Mouse (Mus musculus): ENCODE measurements around the gene Gm26965.
"Not testable (repeated sequence)": the region's sequence is repeated elsewhere in the genome, so short reads cannot be mapped to it uniquely, and the experiment has no call there.

Gm26965 gene

DNA sequence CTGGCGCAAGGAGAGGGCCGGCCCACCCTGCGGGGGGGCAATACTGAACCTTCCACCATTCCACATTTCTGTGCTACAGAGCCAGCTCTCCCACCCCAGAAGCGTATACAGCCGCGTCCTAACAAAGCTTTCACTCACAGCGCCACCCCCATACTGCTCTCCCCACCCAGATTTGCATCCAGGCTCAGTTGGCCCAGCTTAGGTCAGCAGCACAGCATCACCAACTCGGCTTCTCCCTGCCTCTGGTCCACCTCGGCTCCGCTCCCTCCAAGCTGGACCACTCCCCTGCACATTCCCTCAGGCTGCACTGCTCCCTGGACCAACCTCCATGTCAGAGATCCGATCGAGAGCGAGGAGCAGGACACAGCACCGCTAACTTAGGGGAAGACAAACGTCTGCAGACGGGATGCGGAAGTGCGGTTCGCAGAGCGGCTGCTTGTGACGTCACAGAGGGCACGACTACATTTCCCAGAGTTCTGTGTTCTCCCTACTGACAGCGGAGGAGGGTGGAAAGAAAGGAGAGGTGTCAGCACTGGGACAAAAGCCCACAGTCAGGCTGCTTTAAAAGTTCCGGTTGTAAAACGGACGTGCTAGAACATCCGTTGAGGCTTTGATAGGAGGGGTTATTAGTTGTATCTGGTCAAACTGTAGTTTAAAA is at the start of gene Gm26965, which contains the start of gene Zfp87:
Gene Gm26965 (minus strand): TSS at position 399 of the 658 bp plus-strand sequence.
Gene Zfp87 (minus strand): TSS at position 425 of the 658 bp plus-strand sequence.
- DNase-seq = peak; percentile 94

DNA sequence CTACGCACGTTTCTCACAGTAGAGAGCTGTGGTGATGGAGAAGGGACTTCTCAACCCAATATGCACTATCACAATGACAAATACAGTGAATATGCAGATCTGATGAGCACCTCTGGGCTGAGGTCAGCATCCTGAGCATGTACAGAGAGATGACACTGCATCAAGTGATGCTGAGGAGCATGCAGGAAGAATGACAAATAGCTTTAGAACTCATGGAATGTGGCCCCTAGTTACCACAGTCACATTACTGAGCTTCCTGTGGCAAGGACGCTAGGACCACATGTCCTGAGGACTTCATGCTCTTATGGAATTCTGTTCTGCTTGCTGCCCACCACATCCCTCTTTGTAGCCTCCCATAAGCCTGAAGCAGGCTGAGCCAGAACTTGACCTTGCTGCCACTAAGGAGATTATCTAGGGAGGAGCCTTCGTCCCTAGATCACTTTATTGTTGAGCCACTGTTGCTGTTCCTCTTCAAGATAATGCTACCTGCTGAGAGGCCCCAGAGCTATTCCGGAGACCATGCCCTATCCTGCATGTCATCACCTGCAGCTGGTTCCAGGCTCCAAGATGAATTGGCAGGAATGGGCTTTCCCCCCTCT is 46.7 kb upstream of the Gm26965 start:
- no peak for DNase-seq

DNA sequence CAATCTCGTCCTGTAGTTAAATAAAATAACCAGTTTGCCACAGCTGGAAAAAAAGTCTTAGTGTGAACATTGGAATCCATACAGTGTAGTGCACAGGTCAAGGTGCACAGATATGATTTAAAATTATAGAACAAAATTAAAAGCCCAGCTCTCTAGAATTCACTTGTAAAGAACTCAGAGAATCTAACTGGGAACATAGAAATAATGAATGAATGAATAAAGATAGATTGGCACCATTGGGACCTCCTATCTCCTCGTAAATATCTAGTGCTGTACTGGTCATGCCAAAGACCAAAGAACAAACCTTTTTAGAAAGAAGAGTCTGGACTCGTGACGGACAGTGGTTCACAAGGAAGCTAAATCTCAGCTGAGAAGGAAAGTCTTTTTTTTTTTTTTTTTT is 27.8 kb upstream of the Gm26965 start, which contains the start of gene Zfp748:
Gene Zfp748 (minus strand): TSS at position 101 of the 400 bp plus-strand sequence.
- DNase-seq = no peak

DNA sequence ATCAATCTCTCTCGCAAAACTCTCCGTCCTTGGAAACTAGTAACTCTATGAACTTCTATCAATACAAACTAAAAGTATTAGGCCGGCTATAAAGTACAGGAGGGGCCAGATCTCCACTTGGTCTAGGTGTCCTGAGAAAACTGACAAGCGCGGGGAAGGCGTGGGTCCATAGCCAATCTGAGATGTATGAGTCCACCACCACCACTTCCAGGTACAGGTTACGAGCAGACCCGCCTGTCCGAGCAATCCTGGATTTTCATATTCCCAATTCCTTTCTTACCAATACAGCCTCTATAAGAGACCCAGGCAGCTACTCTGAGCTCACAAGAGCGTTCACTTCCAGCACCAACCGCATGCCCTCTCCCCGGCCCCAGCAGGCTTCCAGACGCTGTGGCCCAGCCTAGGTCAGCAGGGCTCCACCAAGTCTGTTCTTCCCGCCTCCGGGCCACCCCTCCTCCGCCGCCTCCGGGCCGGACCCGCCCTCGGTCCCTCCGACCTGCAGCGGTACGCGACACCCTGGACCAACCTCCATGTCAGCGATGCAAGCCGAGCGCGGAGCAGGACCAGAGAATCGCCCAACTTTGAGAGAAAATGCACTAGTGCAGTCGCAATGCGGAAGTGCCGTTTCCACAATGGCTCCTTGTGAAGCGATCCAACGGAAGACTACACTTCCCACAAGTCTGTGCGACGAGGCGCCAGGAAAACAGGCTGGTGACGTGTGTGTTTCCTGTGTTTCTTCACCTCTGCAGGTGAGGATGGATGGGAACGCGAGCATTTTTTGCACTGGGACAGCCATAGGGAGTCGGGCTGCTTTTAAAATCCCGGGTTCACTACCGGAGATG is 26.8 kb upstream of the Gm26965 start:
- DNase-seq = peak; percentile 92

DNA sequence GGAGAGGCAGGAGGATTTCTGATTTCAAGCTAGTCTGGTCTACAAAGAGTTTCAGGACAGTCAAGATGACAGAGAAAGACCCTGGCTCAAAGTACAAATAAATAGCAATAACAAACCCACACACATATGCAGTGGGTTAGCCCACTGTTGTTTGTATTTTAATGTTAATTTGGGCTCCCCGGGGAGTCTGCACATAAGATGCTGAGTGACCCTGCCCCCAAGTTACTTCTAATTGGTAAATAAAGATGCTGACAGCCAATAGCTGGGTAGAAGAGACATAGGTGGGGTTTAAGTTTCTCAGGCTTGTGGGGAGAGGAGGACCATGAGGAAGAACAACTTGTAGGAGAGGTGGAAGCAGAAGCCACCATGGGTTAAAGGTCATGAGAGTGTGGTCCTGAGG is 20.0 kb upstream of the Gm26965 start:
- no peak for DNase-seq

DNA sequence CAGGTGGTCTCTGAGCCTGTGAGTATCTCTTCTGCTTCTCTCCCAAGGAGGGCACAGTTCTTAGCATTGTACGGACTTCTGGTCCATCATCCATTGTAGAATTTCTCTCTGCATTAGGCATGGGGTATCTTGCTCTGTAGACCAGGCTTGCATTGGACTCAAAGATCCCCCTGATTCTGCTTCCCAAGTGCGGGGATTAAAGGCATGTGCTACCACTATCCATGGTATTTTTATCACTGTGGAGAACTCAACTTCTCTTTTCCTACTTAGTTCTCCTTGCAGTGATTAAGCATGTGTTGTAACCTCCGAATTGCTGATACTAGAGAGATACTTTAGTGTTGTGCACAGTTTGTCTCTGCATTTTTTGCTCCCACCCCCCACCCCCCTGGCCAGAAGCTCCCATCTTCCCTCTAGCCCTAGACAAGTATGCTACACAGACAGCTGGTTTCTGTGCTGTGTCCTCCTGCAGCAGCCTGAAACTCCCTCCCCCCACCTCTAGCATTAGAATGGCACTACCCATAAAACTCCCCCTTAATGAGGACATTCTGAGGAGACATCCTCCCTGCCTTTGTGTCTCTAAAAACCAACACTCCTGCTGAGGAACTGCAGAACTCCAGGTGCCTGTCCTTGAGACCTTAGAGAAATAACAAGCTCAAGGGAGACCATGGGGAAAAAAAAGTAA is 1.2 kb upstream of the Gm26965 start:
- DNase-seq = peak; percentile 29

DNA sequence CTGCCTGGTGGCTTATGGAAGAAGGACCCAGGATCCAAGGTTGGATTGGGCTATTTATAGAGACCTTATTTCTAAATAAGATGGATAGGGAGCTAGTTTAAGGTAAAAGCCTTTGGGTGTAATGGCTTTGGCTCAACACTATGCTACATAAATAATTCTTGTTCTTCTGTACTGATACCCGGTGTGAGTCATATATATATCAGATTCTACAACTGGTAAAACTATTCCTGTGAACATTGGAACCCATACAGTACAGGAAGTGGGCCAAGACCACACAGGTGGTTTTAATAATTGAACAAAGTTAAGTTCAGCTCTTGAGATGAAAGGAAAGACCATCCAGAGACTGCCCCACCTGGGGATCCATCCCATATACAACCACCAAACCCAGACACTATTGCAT is 25.0 kb downstream of the Gm26965 start:
- DNase-seq = peak; percentile 39

DNA sequence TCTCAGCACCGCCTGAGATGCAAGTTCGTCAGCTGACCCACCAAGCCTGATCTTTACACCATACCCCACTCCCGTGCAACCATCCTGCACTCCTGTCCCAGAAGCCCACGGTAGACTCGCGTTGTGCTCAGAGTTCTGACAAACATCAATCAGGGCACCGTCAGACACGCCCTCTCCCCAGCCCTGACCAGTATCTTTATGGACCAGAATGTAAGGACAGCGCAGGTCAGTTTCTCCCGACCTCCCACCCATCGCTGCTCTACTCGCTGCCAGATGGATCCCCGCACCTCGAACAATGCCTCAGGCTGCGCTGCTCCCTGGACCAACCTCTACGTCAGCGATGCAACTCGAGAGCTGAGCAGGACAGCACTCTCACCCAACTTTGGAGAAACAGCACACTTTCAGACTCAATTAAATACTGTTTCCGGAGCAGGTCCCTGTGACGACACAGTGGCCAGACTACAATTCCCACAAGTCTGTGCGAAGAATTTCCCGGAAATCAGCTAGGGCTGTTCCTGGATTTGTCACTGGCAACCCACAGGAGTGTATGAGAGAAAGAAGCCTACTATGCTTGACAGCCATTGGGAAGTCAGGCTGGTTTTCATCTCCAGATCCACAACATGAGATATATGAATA is 25.7 kb downstream of the Gm26965 start, which contains the start of gene Zfp58:
Gene Zfp58 (minus strand): TSS at position 472 of the 636 bp plus-strand sequence.
- DNase-seq = peak; percentile 88

DNA sequence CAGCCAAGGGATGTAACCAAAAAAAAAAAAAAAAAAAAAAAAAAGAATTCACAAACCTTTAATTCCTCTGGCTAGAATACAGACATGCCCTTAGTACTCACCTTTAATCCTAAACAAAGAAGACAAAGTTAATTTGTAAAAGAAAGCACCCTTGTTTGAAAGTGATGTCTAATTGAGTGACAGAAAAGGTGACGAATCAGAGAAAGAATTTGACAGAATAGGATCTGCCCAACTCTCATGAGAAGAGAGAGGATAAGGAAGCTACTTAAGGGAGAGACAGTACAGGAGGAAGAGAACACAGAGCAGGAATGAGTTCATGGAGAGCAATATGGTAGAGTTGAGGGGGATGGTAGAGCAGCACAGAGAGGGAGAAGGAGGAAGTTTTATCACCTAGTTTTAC is 30.3 kb downstream of the Gm26965 start:
- no peak for DNase-seq

DNA sequence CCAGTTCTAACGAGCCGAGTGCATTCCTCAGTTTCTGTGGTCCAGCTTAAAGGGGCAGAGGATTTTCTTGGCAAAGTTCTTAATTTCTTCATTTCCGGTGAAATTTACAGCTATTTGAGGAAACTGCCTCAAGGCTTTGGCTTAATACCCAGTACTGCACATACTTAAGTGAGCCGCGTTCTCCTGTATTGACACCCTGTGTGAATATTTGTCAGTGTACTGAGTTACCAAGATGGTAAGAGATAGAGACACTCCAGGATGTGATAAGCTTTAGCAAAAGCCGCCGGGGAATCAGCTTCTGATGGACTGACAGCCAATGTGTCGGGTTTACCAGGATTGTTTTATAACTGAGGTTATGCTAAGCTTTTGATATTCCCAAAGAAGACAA is 41.5 kb downstream of the Gm26965 start:
- no peak for DNase-seq

DNA sequence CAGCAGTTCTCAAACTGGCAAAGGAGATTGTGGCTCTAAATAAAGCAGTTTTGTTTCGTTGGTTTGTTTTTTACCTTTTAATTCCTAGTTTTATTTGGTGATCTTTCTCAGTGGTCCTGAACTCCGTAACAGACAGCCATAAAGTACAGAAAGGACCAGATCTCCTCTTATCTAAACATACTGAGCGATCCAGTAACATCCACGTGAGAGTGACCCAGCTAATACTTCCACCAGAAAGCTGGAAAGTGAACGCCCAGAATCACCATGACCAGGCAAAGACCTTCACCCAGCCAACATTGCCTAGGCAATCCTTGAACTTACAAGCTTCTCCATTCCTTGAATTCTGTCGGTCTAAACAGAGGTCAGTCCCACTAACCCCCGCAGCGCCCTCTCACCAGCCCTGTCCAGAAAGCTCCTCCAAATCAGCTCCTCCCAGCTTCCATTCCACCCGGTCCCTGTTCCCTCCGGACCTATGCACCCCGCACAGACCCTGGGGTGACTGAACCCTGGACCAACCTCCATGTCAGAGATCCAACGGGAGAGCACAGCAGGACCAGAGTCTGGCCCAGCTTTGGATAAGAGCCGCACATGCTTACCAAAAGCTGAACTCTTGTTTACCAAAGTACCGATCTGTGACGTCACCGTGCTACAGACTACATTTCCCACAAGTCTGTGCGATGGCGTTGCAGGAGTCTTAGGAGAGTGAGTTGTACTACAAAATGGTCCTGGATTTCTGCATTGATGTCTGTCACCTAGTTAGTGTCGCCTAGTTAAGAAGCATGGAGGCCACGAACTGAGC is 42.1 kb downstream of the Gm26965 start, which contains the start of gene Zfp874b:
Gene Zfp874b (minus strand): TSS at position 634 of the 799 bp plus-strand sequence.
- peak; percentile 95 for DNase-seq

DNA sequence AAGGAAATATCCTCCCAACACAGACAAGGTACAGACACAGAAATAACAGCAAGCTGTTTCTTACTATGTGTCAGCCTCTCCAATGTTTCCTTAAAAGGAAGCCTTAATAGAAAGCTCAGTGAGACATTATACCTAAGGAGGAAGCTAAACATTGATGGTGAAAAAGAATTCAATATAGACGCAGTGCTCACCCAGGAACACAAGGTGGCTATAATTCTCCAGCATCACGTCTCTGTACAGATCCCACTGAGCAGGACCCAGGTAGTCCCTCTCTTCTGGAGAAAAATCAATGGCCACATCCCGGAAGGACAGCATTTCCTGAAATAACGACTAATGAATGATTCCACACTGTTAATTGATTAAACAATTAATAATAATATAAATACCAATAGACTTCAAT is 44.4 kb downstream of the Gm26965 start:
- no peak for DNase-seq

DNA sequence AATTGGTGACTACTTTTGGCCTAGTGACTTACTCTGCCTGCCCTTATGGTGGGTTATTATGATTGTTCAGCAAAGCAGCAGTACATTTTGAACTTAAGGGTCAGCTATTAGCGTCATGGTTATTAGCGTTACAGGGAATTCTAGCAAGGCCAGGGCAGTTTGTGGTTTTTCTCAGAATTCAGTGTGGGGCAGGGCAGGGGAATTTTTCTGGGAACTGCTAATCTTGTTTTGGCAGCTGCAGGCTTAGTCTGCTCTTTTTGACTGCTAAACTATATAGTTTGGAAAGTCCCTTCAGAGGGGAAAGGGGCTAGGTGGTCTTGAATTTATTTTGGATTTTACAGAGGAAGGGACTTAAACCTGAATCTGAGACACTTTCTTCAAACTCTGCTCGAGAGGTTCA is 56.7 kb downstream of the Gm26965 start:
- DNase-seq = no peak

DNA sequence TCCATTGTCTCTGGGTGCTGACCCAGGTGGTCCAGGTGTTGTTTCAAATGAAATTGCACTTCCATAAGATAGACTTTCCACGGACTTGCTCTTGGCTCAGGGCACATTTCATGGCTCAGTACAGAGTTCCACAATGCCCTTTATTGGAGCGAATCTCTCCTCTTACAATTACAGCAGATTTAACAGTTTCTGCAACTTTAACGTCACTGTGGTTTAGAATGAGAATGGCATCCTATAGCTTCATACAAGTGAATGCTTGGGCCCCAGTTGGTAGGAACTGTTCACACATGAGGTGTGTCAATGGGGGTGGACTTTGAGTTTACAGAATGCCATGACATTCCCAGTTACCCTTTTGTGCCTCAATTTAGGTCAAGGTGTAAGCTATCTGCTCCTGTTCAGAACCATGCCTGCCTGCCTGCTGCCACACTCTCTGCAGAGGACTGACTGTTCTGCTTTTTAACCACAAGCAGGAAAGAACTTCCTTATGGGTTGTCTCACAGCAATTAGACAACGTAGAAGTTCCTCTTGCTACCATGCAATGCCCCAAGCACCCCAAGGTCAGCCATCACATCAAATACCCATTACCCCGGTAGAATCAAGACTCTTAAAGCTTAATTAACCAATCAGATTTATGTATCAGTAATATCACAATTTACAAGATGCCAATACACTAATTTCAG is 62.3 kb downstream of the Gm26965 start:
- DNase-seq = not testable (repeated sequence)

DNA sequence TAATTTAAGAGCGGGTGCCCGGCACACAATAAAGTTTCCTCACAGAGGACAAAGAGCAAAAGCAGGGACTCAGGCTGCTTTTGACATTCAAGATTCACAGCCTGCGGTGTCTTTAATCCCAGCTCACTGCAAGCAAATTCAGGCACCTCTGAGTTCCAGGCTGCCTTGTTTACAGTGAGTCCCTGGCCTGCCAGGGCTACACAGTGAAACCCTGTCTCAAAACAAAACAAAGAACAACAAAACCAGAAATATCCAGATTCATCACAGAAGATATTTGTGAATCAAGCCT is 74.0 kb downstream of the Gm26965 start:
- DNase-seq = no peak

DNA sequence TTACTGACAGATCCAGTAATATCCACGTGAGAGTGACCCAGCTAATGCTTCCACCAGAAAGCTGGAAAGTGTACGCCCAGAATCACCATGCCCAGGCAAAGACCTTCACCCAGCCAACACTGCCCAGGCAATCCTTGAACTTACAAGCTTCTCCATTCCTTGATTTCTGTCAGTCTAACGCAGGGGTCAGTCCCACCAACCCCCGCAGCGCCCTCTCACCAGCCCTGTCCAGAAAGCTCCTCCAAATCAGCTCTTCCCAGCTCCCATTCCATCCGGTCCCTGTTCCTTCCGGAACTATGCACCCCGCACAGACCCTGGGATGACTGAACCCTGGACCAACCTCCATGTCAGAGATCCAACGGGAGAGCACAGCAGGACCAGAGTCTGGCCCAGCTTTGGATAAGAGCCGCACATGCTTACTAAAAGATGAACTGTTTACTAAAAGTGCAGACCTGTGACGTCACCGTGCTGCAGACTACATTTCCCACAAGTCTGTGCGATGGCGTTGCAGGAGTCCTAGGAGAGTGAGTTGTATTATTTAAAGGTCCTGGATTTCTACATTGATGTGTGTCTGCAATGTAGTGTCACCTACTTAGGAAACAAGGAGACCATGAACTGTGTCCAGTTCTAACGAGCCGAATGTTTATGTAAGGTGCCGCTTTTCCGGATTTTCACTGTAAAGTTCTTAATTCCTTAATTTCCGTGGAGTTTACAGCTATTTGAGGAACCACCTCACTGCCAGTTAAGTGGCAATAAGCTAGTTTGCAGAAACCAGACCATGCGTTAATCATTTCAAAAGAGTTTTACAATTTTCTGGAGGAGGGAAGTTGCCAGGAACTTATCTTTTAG is 74.6 kb downstream of the Gm26965 start, which contains the start of gene Zfp874a:
Gene Zfp874a (minus strand): TSS at position 453 of the 849 bp plus-strand sequence.
- peak; percentile 96 for DNase-seq

Measured in cerebellum, adult 9-10 months (tissue).